Mouse (Mus musculus) thymus, adult 2 months (tissue): Measurements from ENCODE around the gene Iqch.

ENCODE experiments used
- CTCF ChIP-seq: fragments of 200-500 bp; IDR thresholded peaks from 2 replicates; pipeline ENCODE4 v1.5.1; 2012; ENCODE audit warnings: mild to moderate bottlenecking, control low read depth, low read length, moderate library complexity, borderline replicate concordance; ENCODE audit not compliant: control insufficient read depth, poor library complexity, insufficient read depth; ENCODE audit errors: extremely low read depth
- POLR2A ChIP-seq: fragments of 200-500 bp; IDR thresholded peaks from 2 replicates; pipeline ENCODE4 v1.6.1; 2012; ENCODE audit warnings: mild to moderate bottlenecking, low read length, control low read depth, moderate library complexity; ENCODE audit not compliant: control insufficient read depth, poor library complexity, insufficient read depth; ENCODE audit errors: extremely low read depth

DNA sequence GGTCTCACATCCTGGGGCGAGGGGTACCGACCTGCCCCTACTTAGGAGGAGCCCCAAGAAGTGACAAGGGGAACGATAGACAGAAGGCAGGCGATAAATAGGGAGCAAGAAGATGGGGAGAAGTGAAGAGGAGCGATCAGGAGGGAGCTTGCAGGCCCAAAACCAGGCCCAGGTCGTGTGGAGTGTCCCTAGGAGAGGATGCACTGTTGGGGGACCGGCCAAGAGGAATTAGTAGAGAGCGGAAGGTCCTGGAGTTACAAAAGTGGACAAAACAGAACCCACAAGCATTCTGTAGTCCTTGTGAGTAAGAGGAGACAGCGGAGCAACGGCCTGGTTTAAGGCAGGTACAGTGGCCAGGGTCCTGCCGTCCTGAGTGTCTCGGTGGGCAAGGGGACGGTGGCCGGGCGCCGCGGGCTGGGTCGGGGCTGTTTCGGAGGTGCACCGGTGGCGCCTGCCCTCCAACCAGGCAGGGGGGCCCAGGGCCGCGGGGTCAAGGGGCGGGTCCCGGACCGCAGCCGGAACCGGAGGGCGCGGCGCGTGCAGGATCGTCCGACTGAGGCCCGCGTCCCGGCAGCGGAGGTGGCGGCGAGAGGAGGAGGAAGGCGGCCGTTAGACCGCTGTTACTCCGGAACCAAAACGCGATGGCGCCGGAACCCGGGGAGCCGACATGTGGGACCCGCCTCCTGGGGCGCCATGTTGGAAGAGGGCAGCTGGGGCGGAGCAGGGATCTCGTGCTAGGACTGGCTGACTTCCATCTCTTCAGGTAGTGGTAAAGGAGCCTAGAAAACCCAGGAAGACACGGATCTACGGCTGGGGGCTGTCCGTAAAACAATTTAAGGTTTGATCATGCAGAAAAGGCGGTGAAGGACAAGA is 224.8 kb downstream of the Iqch start, which contains the start of gene Map2k5:
- peak; percentile 35; the same call in 1 of the 2 replicates for TF ChIP-seq CTCF
- TF ChIP-seq POLR2A = peak; percentile 59
